Mouse (Mus musculus) liver, postnatal 0 days (tissue): ENCODE data around the gene Gm11020.
A peak's percentile ranks its signal among the peaks of the same experiment; 100 is the strongest.

Experiments
- CTCF ChIP-seq: sonication (generic); IDR thresholded peaks from 2 replicates; pipeline ENCODE4 v1.5.1; 2016; ENCODE audit warnings: antibody characterized with exemption, low read depth
- EP300 ChIP-seq: IDR thresholded peaks from 2 replicates; pipeline ENCODE4 v1.6.1; 2016; ENCODE audit warnings: antibody characterized with exemption, low read depth, mild to moderate bottlenecking

GRCm38 (mm10) chr8:104343957-104344356 lies 22.6 kb downstream of the Gm11020 start:
- TF ChIP-seq CTCF = peak; percentile 96
- no peak for TF ChIP-seq EP300
